Mouse (Mus musculus): ENCODE data around the gene Atp6v1a.

The Atp6v1a gene

DNA sequence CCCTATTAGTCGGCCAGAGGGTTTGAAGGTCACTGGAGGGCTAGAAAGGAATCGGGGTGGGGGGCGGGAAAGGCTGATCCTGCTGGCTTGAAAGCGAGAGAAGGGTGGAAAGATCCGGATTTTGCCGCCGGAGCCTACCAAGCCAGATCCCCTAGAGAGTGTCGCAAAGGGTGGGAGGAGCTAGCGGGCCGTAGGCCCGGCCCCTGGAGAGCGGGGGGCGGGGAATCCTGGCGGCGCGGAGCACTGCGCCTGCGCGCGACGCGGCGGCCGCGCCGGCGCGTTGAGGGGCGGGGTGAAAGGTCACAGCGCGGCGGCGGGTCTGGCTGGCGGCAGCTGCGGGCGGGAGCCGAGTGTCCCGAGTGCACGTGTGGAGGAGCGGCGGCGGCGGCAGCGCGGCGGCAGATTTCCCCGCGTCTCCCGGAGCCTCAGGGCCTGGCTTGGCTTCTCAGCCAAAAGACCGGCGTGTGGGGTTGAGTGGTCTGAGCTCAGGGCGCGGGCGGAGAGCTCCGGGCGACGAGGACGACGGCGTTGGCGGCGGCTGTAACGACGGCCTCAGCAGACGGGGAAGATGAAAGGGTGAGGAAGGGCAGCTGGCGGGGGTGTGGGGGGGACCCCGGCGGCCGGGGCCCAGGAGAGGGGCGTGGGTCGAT, at the start of gene Atp6v1a, which contains the start of gene Naa50:
Atp6v1a (minus strand) TSS at position 170 of the 650 bp plus-strand sequence.
Naa50 (plus strand) TSS at position 295 of the 650 bp plus-strand sequence.
- DNase-seq (ENCODE audit: low spot score in 2 of 2): peak; percentile 85 to 90

DNA sequence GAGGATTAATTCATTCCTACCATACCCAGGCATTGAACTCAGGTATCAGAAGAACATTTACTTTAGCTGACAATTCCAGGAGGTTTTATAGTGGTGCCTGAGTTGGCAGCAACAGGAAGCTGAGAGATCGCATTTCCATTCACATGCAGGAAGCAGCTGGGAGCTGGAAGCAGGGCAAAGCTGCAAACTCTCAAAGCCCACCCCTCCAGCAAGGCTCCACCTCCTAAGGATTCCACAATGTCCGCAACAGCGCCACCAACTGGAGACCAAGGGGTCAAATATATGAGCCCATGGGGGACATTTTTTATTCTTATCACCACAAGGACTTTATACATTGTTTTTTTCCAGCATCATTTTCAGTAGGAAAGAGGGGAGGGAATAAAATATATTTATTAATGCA, 49.3 kb upstream of the Atp6v1a start:
- no peak for DNase-seq (ENCODE audit: low spot score in 2 of 2)

DNA sequence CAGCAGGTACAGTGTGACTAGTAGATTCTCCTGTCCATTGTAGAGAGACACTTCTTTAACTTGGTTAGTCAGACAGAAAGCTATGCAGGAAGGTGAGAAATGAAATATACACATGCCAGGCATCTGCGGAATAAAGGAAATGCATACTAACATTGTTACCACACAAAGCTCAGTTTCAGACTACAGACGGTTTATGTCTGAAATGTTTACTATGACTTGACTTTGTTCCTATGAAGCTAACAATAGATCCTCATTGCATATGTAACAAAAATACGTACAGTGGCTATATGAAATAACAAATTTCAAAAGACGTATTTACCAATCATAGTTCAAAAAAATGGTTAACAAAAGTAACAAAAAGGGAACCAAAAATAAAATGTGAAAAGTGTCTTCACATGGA, 47.7 kb upstream of the Atp6v1a start:
- no peak for DNase-seq (ENCODE audit: low spot score in 2 of 2)

DNA sequence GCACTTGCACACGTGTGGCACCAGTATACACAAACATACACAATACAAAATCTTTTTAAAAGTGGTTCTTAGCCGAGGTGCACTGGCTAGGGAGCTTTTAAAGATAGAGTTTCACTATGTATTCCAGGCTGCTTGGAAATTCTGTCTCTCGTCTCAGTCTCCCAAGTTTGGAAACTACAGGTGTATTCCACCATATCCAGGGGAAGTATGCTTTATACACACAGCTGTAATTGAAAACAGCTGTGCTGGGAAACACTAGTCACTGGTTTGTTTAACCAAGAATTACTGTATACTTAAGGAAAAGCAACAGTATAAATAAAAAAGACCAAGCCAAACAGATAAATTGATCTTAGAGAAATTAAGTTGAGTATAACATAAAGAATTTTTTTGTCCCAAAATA, 45.3 kb upstream of the Atp6v1a start:
- no peak for DNase-seq (ENCODE audit: low spot score in 2 of 2)

DNA sequence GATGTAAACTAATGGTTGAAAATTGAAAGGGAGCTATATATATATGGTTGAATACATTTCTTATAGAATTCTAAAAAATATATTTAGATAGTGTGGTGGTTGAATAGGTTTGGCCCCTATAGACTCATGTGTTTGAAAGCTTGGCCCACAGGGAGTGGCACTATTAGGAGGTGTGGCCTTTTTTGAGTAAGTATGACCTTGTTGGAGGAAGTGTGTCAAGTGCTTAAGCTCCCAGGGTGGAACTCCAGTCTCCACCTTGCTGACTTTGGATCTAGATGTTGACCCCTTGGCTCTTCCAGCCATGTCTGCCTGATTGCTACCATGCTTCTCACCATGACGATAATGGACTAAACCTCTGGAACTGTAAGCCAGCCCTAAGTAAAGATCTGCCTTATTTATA, 43.1 kb upstream of the Atp6v1a start:
- DNase-seq (ENCODE audit: low spot score in 2 of 2): no peak

DNA sequence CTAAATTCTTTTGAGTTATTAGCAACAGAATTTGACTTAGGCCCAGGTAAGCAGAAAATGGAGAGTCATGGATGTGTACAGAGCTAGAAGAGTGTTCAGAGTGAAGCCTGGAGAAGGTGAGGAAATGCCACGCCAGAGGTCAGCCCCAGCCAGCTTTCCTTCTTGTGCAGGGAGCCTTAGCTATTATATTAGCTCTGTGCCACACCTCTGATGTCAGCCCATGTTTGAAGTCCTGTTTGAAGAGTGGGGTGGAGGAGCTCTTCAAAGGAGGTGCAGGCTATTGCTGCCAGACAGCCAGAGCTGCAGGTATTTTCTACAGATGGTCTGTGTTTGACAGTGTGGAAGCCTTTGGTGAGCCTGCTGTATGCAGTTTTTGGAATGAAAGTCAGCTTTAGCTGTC, 39.0 kb upstream of the Atp6v1a start:
- DNase-seq (ENCODE audit: low spot score in 2 of 2): no peak

DNA sequence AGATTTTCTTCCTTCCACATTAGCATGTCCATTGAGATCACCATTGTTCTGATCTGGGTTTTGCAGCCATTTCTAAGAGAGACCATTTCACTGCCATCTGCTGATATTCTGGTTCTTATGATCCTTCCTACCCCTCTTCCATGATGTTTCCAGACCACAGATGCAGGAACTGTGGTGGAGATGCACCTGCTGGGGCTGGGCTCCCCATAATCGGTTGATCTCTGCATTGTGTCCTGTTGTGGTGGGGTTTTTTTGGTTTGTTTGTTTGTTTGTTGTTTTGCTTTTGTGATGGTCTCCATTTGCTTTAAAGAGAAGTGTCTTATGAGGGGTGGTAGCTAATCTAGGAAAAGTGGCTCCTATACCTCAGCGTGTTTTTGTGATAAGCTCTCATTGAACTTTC, 37.0 kb upstream of the Atp6v1a start:
- no peak for DNase-seq (ENCODE audit: low spot score in 2 of 2)

DNA sequence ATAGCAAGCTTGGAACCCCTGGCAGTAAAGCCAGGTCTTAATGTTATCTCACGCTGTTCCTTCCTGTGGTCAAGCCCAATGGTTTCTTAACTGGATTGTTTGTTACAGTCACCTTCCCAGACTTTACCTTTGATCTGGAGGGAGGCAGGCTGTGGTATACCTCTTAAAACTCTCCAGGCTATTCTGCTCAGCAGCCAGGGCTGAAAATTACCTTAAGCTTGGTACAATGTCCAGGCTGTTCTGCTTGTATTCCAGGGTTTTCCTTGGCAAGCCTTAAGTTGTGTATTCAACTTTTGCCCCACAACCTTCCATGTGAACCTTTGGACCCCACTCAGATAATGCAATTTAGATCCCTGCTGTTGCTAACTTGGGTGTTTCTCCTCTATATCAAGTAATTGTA, 35.5 kb upstream of the Atp6v1a start:
- DNase-seq (ENCODE audit: low spot score in 2 of 2): no peak

DNA sequence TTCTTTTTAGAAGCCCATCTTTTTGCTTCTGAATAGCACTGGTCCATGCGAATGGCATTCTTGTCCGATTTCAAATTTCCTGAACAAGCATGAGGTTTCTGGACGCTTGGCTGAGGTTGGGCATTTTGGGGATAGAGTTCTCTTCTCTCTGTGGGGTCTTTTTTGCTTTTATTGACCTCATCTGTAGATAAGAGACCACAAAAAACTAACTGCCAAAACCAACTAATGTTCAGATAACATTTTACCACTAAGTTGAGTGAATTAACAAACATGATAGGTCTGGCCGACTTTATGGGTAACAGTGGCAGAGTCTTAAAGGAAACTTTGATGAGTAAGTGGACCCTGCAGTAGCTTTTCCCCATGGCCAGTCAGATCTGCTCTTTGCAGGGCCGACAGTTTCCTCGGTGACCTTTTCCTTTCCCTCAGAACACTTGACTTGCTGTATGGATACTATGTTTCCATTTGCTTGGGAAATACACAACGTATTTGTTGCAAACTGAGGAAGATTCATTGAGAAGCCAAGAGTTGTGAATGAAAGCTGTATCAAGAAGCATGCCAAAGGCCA, 34.5 kb upstream of the Atp6v1a start:
- no peak for DNase-seq (ENCODE audit: low spot score in 2 of 2)

DNA sequence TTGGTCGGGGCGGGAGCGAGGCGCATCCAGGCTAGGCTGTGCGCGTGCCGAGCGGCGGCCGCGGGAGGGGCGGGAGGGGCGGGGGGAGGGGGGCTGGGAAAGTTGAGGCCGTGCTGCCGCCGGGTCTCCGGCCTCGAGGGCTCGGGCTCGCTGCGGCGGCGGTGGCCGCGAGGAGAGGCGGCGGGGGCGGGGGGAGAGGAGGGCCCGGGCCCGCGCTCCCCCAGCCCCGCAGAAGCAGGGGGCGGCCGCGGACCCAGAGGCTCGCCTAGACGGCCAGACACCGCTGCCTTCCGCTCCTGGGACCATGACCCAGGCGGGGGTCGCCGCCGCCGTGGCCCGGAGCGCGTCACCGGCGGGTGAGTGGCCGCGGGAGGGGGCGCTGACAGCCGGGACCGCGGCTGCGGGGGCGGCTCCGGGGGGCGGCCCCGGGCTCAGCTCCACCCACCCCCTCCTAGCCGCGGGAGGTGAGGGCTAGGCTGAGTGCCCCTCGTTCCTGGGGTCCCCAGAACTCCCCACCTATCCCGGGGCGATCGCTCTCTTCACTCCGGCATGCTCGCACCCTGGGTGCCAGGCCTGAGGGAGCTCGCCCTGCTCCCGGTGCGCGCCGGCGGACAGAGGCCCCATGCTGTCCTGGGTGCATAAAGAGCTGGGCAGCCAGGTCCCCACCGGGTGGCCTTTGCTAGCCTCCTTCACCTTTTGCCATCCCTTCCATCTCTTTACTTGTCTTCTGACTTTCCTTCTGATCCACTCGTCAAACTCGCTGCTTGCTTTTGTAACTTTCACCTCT, 33.8 kb upstream of the Atp6v1a start, which contains the start of gene Usf3:
Usf3 (plus strand) TSS at position 92 of the 787 bp plus-strand sequence.
- DNase-seq (ENCODE audit: low spot score in 2 of 2): peak; percentile 38 to 44

DNA sequence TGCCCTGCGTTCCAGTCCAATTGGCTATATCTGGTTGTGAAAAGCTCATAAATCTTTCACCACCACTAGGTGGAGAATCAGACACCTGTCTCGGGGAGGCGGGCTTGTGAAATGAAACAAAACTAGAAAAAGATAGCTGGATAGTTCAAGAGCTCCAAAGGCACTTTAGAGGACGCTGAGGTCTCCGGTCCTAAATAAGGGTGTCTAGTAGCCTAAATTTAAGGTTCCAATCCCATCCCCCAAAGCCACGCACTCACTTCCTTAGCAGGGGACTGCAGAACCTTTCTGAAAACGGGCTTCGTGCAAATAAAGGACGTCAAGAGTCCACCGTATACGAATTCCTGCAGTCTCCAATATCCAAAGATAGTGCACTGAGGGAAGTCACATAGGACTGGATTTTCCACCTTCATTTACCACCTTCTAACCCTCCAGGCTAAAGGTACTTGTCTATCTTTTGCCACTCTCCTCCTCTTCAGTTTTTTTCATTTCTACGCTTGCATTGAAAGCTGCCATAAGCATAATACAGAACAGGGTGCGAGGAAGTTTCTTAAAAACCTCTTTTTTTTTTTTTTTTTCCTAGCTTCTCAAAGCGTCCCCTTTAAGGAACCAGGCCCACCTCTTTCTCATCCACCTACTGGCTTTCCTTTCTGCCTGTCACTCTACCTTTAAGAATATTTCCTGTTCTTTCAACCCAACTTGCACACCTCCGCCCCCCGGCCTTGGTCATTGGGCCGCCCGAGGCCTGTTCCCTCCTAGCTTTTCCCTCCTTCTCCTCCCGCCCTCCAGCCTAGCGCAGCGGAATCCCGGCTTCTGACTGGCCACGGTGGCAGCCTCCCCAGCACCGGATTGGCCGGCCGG, 33.0 kb upstream of the Atp6v1a start:
- peak; percentile 98 to 99 for DNase-seq (ENCODE audit: low spot score in 2 of 2)

DNA sequence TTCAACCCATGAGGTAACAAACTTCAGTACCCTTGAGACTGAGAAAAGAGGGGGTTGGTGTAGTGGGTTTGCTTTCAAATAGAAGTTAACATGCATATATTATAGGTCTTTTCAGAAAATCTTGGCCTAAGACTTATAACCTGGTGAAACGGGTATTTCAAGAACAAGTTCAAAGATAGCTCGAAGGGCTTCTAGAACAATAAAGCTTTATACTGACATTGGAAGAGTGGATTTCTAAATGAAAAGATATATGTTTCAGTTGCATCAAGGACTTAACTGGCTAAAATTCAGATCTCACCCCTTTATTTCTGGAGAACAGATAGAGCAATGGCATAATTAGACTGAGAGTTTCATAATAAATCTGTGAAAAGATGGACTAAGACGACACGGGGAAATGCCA, 29.5 kb upstream of the Atp6v1a start:
- DNase-seq (ENCODE audit: low spot score in 2 of 2): no peak

DNA sequence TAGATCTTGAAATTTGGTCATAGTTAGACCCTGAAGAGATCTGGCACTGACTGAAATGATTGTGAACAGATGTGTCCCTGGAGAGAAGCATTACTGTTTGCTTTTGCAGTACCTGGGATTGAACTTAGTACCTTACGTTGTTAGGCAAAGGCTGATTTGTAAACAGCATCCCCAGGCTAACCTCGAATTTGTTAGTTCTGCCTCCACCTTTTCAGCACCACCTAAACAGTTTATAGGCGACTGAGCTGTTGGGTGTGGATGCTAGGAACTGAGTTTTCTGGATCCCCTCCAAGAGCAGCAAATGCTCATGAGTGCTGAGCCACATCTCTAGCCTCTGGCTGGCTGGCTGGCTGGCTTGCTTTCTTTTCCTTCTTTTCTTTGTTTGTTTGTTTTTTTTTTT, 25.7 kb upstream of the Atp6v1a start:
- DNase-seq (ENCODE audit: low spot score in 2 of 2): no peak

DNA sequence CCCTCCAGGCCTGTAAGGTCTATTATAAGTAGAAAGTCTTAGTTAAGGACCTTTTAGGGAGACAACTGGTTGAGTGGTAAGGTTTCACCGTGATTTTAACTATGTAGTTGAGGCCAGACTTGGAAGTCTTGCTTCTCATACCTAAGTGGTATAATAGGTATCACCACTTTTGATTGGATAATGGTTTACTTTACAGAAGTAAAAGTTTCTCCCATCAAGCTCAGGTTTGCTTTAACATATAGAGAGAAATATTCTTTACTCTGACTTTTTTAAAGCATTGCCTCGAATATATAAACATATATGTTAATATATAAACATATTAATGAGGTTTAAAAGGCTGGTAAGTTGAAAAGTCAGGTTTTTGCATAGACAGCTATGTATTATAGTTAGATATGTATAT, 24.3 kb upstream of the Atp6v1a start:
- DNase-seq (ENCODE audit: low spot score in 2 of 2): no peak

DNA sequence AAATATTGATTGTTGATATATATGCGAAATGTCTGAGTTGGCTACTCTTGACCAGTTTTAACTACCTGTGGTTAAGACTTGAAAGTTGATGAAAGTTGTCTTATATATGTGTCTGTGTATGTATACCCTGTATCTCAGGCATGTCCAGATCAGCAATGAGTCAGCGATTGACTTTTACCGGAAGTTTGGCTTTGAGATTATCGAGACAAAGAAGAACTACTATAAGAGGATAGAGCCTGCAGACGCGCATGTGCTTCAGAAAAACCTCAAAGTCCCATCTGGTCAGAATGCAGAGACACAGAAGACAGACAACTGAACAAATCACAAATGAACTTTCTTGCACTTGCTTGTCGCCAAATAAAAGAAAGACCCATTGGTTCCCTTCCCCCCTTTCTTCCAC, 19.8 kb upstream of the Atp6v1a start:
- no peak for DNase-seq (ENCODE audit: low spot score in 2 of 2)

DNA sequence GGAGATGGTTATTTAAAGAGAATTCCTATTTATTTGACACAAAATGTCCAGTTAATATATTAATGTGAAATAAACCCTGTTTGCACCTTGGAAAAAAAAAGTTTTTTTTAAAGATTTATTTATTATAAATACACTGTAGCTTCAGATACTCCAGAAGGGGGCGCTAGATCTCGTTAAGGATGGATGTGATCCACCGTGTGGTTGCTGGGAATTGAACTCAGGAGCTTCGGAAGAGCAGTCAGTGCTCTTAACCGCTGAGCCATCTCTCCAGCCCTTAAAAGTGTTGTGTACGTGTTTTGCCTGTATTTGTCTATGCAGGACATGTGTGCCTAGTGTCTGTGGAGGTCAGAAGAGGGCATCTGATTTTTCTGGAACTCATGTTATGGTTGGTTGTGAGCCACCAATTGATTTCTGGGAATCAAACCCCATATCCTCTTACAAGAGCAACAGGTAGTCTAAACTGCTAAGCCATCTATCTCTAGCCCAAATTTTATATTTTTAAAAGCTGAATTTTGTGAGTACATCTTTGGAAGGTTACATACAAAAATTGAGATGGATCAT, 15.1 kb upstream of the Atp6v1a start:
- DNase-seq (ENCODE audit: low spot score in 2 of 2): no peak

DNA sequence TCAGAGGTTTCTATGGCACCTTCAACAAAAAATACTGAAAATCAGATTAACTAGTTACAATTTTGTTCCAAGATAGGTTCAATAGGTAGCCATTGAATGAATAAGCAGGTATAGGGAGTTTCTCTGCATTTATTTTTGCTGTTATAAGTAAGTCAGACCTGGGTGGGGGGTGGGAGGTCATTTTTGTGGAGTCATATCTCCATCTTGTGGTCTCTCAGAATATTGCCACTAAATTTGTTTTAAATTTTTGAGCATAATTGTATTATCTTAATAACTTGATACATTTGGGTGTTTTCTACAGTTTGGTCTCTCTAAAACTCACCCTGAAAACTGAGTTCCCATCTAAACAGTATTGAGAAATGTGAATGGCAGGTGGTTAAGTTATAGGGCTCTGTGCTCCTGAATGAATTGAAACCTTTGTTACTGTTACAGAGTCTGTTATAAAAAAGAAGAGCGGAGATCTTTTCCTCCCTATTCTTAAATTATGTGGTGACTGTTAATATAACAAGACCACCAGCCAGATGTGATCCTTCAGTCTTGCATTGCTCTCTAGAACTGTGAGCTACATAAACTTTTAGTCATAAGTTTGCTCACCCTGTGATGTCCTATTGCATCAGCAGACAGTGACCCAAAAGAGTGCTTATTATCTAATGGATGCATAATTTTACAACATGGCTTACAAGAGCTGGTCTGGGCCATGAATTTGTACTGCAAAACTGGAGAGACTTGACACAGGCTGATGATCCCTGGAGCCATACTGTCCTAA, 9.7 kb upstream of the Atp6v1a start:
- no peak for DNase-seq (ENCODE audit: low spot score in 2 of 2)

DNA sequence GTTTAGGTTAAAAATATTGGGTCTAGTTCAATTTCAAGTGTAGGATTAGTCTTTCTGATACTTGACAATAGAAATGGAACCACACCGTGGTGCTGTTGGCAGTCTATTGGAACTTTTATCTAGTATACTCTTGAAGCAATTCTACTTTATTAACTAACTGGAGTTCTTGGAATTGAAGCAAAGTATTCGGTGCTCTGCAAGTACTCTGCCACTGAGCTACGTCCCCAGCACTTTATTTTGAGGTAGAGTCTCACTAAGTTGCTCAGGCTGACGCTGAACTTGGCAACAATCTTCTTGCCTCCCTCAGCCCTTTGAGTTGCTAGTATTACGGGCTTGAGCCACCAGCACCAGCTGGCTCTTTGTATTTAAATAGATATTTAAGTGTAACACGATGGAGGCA, 2.0 kb upstream of the Atp6v1a start:
- peak in 1 of 2 experiments; percentile 60 for DNase-seq (ENCODE audit: low spot score in 2 of 2)

DNA sequence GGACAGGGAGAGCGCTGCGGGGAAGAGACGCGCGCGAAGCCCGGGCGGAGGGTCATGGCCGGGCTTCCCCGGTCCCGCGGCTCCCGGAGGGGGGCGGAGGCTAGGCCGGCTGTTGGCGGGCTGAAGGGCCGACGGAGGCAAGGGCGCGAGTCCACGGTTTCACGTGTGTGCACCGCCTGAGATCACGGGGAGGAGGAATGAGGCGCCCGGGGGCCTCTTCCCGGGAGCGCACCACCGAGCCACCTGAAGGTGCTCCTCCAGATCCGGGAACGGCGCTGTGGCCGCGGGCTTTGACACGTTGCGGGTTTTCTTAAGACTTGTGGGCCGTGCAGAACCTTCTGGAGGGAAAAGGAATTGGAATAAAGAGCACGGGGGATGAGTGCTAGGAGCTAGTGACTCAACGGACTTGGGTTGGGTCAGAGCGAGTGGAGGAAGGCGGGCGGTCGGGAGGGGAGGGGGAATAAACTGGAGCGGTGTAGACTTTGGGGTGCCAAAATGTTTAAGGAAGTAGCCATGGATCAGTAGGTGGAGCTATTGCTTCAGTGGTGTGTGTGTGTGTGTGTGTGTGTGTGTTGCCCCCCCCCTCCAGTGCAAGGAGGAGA, 782 bp upstream of the Atp6v1a start:
- DNase-seq (ENCODE audit: low spot score in 2 of 2): peak; percentile 64 to 69

DNA sequence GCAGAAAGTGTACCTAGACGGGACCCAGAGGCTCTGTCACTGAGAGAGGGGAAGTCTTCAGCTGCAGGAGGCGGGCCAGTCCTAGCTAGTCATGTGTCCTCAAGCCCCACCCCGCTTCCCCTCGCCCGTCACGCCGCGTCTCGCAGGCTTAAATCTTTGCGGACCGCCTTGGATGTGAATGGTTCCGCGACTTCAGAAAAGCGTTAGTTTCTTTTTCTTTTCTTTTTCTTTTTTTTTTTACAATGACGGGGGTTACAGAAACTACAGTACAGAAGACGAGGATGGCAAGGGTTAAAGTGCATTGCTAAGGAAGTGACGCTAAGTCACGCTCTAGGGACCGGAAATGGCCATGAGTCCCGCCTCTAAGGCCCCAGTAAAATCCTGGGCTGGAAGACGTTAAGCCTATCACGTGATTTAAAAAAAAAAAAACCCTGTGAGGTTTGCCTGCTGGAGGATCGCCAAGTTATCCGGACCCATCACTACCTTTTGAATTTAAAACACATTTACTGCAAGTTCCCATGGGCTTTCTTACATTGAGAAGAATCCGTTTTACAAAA, 448 bp downstream of the Atp6v1a start:
- peak; percentile 88 to 92 for DNase-seq (ENCODE audit: low spot score in 2 of 2)

Data from frontal cortex, postnatal 36 days (tissue).